Mouse (Mus musculus) right cerebral cortex, postnatal 36 days (tissue): ENCODE data around the gene Cenps.
A peak's percentile ranks its signal among the peaks of the same experiment; 100 is the strongest.
"Not testable (repeated sequence)": the region's sequence is repeated elsewhere in the genome, so short reads cannot be mapped to it uniquely, and the experiment has no call there.

Experiments used
- DNase-seq, 2 experiments: peaks; one replicate each; pipeline ENCODE4 v3.0.0; 2022; ENCODE audit warnings: low spot score in 2 of 2, mixed read lengths in 1 of 2

Cenps gene

DNA sequence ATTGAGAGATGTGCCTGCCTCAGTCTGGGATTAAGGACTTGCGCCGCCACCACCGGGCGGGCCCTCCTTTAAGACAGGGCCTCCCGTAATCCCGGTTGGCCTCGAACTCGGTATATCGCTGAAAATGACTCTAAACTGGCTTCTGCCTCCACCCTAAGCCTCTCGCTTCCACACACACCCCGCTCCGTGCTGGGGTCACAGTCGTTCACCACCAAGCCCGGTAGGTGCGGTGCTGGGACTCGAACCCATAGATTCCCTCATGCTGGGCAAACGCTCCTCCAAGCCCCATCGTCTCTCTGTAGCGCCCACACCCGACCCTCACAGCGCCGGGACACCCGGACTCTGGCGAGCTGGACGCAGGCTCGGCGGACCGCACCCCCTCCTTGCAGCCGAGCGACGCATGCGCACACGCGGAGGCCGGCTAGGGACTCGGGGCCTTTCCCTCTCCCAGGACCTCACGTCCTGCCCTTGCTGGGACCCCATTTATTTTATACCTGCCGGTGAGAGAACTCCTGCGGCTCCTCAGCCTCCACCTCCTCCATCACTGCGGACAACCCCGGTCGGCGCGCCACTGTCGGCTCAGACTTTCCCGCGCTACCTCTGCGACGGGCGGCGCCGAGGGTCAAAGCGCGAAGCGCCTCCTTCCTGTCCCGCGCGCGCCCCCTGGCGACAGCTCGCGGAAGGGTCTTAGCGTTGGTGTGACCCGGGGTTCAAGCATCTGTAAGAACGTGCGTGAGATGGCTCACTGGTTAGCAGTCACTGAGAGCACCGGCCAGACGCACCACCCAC lies at the start of gene Cenps:
Cenps (minus strand) TSS at position 648 of the 789 bp plus-strand sequence.
- peak; percentile 80 to 82 for DNase-seq

DNA sequence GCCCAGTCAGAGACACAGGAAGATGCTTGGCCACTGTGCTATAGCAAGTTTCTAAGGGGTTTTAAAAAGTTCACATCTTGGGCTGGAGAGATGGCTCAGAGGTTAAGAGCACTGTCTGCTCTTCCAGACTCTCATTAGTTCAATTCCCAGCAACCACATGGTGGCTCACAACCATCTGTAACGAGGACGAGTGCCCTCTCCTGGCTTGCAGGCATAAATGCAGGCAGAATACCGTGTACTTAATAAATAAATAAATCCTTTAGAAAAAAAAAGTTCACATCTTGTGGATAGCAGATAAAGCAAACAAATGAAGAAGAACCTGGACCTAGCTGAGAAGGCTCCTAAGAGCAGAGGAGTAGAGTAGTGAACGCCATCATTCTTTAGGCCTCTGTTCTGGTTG lies 45.3 kb upstream of the Cenps start:
- DNase-seq, result no peak

DNA sequence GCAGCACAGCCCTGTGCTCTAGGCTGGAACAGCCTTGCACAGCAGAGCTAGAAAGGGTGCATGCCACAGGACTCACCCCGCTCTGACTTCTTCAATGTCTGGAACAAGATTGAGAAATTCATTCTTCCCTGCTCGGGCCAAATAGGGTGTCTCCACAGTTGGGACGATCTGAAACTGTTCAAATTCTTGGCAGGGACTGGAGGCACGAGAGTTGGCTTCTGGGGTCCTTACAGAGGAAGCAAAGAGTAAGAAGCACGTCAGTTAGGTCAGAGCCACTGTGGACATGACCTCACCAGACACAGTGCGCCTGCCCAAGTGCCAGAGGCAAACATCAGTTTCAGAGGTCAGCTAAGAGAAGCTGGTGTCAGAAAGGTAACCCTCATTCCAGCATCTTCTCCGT lies 44.8 kb upstream of the Cenps start:
- DNase-seq, result no peak

DNA sequence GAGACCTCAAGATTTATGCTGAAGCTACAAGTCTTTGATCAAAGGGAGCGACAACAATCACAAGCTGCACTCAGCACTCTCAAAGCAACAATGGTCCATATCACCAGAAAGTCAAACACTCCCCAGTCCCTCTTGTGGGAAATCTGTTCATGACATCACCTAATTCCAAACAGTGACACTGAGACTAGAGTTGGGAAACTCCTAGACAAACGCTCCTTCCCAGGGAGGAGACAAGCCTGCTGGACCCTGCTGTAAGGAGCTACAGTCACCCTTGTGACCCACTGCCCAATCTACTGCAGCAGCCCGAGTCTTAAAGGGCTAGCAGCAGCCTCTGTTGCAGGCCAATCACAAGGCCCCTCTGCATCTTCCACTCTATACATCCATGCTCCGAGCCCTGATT lies 42.1 kb upstream of the Cenps start:
- DNase-seq, result no peak

DNA sequence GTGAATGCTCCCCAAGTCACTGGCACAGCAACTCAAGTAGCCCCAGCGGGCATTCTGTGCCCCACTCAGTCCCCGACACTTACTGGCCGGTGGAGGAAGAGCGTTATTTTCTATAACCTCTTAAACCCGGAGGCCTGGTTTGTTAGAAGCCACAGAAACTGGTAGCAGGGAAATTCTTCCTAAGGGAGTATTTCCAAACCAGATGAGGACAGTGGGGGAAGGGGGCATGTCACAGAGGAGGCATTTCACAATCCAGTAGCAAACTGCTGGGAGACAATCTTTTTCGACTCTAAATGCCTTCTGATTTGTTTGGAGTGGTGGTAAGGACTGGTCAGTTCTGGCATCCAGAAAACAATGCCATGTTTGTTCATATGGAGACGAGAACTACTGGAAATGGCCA lies 41.7 kb upstream of the Cenps start:
- no peak for DNase-seq

DNA sequence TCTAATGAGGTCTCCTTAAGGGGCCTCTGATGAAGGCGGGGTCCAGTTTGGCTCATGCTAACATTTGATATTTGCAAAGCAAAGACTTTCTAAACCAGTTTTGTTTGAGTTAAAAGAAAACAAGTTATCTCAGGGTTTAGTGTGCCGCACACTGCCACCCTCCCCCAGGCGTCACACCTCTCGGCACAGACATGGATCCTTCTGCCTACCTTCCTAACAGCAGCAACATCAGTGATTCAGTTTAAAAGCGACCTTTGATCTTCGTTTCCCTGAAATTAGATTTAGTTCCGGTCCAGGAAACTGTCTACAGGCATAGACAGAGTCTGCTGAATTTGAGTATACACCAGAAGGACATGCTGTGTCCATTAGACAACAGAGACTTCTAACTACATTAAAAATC lies 40.9 kb upstream of the Cenps start:
- DNase-seq, result no peak

DNA sequence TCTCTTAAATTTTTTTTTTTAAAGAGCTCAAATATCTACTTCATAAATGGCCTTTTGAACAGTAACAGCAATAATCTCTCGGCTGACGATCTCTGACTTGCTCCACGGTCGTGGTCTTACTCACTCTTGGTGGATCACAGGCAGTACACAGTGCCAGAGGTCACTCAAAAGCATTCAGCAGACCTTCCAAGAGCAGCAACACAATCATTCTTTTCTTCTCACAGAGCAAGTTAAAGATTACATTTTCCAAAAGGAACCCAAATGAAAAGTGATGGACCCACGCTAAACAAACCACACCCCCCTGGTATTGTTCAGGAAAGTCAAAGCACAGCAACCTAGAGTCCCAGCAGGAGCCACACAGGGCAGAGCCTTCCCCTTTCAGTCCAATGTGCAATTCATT lies 39.6 kb upstream of the Cenps start:
- no peak for DNase-seq

DNA sequence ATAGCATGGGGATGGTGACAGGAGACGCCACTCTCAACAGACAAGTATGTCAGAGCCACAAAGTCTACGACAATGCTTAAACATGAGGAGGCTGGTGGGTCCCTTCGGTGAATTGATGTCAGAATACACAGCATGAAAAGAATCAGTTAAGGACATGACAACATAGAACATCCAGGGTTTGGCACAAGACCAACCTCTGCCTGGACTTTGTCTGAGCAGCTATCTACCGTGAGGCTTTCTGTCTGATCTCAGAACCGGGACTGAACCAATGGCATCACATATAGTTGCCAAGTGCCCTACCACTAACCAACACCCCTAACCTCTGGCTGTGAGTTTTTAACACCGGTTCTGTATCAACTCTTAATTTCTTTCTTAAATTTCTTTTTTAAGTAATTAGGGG lies 39.2 kb upstream of the Cenps start:
- DNase-seq, result no peak

DNA sequence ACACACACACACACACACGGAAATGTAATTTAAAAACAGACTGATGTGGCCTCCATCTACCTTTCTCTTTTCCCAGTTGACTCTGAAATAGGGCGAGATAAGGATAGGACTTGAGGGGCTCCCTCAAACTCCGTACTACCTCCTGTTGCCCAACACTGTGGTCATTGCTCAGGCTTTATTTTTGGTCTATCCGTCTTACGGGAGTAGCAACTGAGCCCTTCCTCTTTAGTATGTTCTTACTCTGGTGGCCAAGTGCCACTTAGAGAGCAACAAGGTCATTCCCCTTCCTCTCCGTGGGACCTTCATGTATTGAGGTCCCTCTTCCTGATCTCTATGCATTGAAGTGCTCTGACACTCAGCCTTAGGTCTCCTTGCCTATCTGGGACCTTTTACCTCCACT lies 36.2 kb upstream of the Cenps start:
- DNase-seq, result no peak

DNA sequence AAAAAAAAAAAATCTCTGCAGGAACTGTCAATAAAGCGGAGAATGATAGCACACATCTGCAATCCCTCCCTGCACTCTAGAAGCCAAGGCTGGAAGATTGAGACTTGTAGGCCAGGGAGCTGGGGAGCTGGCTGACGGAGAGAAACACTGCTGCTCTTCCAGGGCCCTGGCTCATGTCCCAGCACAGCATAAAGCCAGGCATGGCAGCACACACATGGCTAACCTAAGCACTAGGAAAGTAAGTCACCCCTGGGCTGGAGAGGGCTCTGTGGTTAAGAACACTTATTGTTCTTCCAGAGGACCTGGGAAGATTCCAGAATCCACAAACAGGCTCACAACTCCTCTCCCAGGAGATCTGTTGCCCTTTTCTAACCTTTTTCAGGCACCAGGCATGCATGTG lies 35.2 kb upstream of the Cenps start:
- DNase-seq, result no peak

DNA sequence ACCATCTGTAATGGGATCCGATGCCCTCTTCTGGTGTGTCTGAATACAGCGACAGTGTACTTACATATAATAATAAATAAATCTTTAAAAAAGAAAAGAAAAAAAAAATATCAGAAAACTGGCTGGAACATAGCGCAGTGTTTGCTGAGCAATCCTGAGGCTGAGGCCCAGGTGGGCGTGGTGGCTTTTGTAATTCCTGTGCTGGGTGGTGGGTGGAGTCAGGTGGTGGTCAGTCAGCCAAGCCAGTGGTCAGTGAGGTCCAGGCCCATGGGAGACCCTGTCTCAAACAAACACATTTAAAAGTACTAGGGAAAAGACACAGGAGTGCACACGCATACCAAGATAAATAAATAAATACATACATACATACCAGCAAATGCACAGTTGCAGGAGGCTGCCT lies 34.7 kb upstream of the Cenps start:
- DNase-seq, result no peak

DNA sequence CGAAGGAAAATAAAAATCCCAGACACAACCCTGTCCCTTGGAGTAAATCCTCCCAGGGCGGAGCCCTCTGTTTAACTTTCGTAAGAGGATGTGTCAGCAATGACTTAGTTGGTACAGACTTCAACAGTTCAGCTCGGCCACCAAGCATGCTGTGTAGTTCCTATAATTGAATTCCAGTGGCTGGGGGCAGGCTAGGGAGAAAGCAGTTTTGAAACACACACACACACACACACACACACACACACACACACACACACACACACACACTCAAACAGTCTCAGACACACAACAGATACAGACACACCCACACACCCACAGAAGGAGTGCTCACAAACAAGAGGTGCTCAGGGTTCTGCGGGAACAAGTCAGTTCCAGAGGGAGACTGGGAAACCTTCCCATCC lies 34.2 kb upstream of the Cenps start:
- DNase-seq, result no peak

DNA sequence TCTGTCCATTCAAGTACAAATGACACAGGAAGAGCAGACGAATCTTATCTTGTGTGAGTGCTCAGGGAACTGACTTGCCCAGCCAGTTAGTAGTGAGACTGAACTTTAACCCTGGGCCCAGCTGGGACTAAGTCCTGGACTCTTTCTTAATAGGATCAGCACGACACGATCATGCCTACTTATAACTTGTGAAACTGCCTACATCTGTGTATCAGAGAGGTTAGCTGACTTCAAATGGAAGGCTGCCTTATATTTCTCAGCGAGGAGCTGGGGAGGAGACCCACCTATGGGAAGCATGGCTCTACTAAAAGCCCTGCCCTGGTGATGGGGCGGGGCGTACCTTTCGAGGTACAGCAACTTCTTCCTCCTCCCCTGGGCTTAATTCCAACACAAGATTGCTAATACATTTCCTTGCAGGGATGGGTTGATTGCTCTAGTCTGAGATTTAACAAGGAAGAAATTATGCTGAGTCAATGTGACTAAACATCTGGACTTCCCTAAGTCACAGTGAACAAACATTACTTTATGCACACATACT lies 33.0 kb upstream of the Cenps start:
- DNase-seq, result no peak

DNA sequence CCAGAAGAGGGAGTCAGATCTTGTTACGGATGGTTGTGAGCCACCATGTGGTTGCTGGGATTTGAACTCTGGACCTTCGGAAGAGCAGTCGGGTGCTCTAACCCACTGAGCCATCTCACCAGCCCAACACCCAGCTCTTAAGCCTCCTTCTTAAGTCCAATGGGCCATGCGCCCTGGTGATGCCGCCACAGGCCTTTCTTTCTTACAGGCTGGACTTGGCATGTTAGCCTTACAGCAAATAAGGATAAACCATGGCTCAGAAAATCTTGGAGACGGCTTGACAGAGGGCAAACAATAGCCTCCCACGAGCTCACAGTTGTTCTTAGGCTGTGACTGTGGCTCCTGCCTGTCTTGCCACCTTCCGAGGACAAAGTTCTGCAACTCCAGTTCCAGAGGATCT lies 32.5 kb upstream of the Cenps start:
- not testable (repeated sequence) for DNase-seq

DNA sequence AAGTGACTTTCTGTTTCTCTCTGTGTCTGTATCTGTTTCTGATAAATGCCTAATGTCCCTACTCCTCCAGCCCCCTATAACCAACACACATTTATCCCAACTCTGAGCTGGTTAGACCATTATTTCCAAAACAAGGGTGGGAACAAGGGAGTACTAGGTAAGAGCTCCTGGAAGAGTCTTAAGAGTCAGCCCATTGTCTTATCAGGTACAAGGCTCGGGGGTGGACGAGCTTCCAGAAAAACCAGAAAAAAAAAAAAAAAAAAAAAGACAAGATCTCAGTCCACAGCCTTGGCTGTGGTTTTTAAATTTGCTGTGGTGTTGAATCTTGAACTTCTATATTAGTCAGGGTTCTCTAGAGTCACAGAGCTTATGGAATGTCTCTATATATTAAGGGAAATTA lies 30.6 kb upstream of the Cenps start:
- DNase-seq, result no peak

DNA sequence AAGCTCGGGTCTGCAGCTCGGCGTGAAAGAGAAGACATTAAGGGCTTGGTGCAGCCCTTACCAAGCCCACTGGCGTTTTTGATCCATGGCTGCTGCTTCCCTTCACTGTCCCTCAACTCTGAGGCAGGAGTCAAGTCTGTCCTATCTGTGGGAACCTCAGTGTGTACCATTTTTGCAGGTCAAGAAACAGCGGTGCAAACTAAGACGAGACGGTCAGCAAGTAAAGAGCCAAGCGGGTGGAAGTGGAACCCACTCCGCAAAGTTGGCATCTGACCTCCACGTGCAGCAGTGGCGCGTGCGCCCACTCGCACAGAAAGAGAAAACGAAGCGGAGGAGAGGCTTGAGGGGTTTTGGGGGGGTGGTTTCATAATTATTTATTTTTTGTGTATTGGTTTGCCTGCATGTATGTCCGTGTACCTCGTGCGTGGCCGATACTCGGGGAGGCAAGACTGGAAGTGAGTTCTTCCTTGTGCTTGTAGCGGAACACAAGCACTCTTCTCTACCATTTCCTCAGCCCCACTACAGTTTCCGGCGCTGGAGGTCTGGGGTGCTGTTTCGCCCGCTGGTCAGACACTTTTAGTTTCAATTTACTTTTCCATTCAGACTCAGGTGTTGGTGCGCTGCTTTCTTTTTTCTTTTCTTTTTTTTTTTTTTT lies 29.7 kb upstream of the Cenps start:
- DNase-seq, result no peak

DNA sequence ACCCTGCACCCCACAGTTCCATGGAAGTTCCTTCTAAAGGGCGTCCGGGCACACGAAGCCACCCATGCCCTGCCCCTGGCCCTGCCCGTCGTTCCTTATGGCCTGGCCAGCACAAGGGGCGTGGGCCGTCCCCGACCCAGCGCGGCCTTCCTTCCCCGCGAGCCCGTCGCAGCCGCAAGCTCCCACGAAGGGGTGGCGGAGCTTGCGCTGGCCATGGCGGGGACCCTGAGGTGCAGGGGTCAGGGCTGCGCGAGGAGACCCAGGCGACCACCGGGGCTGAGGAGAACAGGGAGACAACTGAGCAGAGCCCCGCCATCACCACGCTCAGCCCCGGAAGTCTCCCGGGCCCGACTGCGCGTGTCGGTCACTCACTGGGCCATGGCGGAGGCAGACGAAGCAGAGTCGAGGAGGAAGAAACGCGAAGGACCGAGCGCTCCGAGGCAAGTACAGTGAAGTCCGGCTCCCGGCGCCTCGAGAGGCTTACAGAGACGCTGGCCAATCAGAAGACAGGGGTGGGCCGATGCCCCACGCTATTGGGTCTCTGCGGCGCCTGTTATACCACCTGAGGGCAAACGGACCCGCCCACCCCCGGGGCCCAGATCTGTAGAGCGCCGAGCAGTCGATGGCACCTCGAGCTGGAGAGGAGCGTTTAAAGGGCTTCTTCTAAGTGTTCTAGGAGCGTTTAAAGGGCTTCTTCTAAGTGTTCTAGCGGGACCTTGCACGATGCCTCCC lies 29.0 kb upstream of the Cenps start, which contains the start of gene Pgd:
Pgd (minus strand) TSS at position 557 of the 732 bp plus-strand sequence.
- peak; percentile 97 for DNase-seq

DNA sequence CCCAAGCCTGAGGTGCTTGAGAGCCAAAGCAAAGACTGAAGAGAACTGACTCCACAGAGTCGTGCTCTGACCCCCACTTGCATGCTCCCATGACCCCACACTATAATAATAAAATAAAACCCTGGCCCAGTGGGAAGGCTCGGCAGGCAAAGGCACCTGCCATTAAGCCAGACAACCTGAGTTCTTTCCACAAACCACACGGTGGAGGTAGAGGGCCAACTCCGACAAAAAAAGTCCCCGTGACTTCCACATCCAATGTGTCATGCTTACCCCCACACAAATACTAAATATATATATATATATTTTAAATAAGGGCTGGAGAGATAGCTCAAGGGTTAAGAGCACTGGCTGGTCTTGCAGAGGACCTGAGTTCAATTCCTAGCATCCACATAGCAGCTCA lies 26.7 kb upstream of the Cenps start:
- DNase-seq, result no peak

DNA sequence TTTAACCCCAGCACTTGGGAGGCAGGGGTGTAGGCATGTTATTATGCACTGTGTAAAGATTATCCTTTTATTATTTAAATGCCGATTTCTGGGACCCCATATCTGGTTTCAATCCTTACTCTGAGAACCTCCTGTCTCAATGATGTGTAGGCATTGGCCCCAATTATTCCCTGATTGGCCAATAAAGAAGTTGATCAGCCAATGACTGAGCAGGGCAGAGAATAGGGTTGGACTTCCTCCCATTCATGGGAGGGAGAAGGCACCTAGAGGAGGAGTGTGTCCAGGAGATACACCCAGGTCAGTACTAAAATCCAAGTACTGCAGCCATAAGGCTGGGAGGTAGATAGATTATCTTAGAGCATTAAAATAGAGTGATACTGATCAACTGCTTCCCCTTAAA lies 25.8 kb upstream of the Cenps start:
- DNase-seq, result no peak

DNA sequence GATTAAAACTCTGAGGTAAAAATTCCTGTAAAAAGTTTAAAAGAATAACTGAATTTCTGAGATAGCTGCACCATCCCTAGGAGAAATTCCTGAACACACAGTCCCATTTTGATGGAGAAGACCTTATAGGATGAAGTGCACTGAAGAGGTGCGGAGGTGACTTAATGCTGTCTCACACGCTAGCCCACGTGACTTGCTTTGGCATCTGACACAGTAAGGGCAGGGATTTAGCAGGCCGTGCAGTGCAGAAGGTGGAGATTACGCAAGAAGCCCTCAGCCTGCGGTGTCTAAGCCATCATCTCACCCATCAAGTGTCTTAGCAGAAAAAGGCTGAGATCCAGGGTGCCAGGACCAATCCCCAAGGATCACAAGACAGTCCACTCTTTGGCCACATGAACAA lies 23.7 kb upstream of the Cenps start:
- no peak for DNase-seq

DNA sequence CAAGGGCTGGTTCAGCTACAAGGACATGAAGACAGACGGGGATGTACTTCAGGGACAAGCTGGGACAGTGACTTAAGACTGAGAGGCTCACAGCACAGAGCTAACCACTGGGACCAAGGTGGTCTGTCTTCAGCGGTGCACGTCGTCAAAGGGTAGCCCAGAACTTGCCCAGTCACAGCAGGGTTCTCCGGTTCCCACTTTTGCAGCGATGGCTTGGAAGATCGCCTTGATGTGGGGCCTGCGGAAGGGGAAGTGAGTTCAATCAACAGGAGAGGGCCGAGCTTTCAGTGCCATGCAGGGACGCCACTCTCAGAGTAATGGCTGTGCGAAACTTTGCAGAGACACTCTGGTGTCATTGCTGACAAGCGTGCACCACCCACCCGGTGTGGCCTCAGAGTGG lies 22.5 kb upstream of the Cenps start:
- no peak for DNase-seq

DNA sequence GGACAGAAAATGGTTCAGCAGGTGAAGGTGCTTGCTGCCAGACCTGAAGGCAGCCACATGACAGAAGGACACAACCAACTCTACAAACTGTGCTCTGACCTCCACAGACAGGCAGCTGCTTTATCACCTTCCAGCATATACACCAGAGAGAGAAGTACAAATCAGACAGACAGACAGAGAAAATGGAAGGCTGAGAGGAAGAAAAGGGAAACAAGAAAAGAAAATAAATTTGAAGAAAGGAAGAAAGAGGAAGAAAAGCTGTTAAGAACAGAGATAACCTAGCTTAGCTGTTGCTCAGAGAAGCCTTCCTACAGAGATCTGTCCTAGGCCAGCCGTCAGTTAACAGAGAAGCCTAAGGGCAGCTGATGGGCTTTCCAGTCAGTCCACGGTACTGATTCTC lies 21.8 kb upstream of the Cenps start:
- DNase-seq, result no peak
